Mouse (Mus musculus) neutrophil, adult 83 days (primary cell): ENCODE data around the gene Zfp788. TPM values are rescaled to one million over a fixed set of nuclear protein-coding genes. Genes with fewer than 3 reads are reported as not detected.

Source experiments
- total RNA-seq, 2 experiments: library from RNA; stranded (reverse); gene quantifications; one replicate each; pipeline ENCODE4 v1.2.4; 2023

Gene Zfp788
- 1 to 10 TPM; 2.9 to 3.6 TPM for total RNA-seq

DNA sequence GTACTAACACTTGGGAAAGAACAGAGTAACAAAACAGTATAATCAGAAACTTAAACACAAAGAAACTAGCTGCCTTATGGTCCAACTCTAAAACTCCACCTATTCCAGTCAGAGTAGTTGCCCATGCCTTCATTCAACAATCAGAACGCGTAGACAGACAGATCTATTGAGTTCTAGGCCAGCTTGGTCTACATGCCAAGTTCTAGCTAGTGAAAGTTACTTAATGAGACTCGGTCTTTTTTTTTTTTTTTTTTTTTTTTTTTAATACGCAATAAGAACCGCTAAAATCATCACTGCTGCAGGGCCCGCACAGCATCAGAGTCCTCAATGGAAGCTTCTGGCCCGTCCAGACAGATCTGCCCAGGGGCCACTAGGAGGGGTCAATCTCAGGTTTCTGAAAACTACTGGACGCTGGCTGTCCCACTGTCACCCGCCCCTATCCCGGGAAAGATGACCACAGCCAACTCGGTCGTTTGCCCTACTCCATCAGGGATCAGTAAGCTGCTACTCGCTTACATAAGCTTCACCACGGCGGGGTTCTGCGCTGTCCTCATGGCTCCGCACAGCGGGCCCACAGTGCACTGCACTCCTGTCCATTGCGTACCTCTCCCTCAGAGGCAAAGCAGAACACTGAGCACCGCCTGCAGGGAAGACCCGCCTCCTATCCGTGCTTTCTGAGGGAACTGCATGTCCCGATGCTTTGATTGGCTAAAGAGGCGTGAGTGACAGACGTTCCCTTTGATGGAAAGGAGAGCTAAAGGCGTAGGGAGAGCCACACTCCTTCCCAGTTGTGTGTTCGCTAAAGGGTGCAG is at the start of gene Zfp788:
TSS of gene Zfp788 (plus strand) at position 795 of the 812 bp plus-strand sequence.

GRCm38 (mm10) chr7:41599034-41599813 is 33.8 kb upstream of the Zfp788 start, which contains the start of gene 2610021A01Rik:
Gene 2610021A01Rik (plus strand): TSS chr7:41599230.

Other genes with a start within 250 kb of the Zfp788 start
- 1 to 10 TPM; 6.8 to 8.4 TPM for gene AI987944, start 239.8 kb upstream of the Zfp788 start, total RNA-seq
- not detected for gene Vmn2r57, start 184.5 kb upstream of the Zfp788 start, total RNA-seq
- gene Gm20449, start 133.8 kb upstream of the Zfp788 start, total RNA-seq, result under 1 TPM in 1 of 2 experiments, not detected in 1; 0.13 TPM
- gene AW146154, start 133.3 kb upstream of the Zfp788 start, total RNA-seq, result 1 to 10 TPM; 4.6 to 4.7 TPM
- gene Gm6871, start 59.5 kb upstream of the Zfp788 start, total RNA-seq, result not detected
- 1 to 10 TPM; 8.3 TPM for gene 2610021A01Rik, start 34.0 kb upstream of the Zfp788 start, total RNA-seq
- gene Vmn2r58, start 239.5 kb downstream of the Zfp788 start, total RNA-seq, result not detected